Mouse (Mus musculus): Measurements from ENCODE around the gene Lrrc75a. TPM values are rescaled to one million over a fixed set of nuclear protein-coding genes. Genes with fewer than 3 reads are reported as not detected.
"Not testable (repeated sequence)": the region's sequence is repeated elsewhere in the genome, so short reads cannot be mapped to it uniquely, and the experiment has no call there.

The Lrrc75a gene
- total RNA-seq (2021) = 10 to 100 TPM; 15.7 to 16.5 TPM

GRCm38 (mm10) chr11:62647661-62648590 lies at the start of gene Lrrc75a:
Lrrc75a (minus strand) TSS chr11:62648523.
- DNase-seq = peak; percentile 60

GRCm38 (mm10) chr11:62695126-62695525 lies 46.8 kb upstream of the Lrrc75a start:
- DNase-seq = no peak

- peak; percentile 59 for DNase-seq
Measured at GRCm38 (mm10) chr11:62693299-62694184, 45.2 kb upstream of the Lrrc75a start.

- DNase-seq = no peak
Measured at GRCm38 (mm10) chr11:62691592-62691991, 43.3 kb upstream of the Lrrc75a start.

GRCm38 (mm10) chr11:62679954-62680353 lies 31.6 kb upstream of the Lrrc75a start:
- no peak for DNase-seq

- DNase-seq = no peak
Measured at GRCm38 (mm10) chr11:62678778-62679354, 30.5 kb upstream of the Lrrc75a start.

DNA sequence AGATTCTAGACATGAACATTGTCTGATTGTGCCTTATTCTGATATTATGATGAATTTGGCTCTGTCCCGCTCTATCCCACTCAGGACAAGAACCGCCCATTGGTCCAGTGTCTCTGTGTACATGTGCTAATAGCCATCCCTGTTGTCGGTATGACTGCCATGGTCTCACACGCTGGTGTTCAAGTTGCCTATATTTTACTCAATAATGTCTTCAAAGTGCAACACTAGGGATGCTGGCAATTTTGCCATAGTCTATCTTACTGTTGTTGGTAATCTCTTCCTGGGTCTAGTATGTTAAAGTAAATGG lies 27.9 kb upstream of the Lrrc75a start:
- no peak for DNase-seq

DNA sequence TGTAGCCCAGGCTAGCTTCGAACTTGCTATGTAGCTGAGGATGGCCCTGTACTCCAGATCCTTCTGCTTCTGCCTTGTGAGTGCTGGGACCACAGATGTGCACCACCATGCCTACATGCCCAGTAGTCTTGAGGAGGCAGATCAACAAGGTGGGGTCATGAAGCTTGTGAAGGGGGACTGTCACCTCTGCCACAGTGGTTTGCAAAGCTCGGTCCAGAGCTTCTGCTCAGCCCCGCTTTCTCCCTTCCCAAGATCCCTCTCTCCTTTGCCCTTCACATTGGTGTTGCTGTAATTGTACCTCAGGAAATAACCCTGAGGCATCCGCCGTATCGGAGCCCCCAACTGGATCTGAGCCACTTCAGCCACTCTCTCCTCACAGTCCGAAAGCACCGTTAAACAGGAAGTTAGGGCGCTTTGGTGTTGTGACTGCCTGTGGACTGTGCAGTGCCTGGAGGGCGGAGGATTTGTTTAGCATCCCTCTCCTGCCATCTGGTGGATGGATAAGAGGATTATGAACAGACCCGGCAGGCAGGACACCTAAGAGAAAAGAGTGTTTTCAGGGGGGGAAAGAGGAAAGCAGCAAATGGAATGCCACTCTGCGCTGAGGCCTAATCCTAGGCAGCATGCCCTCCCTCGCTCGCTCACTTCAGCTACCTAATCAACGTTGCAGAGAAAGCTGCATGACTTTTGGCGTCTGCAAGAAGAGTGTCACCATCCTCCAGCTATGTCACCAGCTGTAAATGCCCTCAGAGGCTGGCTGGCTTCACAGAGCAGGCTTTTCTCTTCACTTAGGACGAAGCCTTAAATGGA lies 27.4 kb upstream of the Lrrc75a start:
- peak; percentile 75 for DNase-seq

GRCm38 (mm10) chr11:62670006-62670405 lies 21.7 kb upstream of the Lrrc75a start:
- DNase-seq = no peak

- peak; percentile 10 for DNase-seq
Measured at GRCm38 (mm10) chr11:62669471-62669870, 21.1 kb upstream of the Lrrc75a start.

DNA sequence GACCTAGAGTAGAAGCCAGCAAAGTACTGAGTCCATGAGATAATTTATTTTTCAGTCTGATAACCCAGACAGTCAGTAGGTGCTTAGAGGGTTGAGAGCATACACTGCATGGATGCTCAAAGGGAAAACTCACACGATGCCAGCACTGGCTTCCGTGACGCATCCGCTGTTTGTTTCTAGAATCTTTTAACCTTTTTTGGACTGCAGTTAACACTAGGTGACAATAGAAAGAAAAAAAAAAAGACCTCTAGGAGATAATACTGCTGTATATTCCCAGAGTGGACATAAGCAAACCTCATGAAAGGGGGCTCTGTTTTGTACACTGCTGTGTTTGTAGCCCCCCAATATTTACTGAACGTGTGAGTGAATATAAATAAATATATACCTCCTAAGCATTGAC lies 20.7 kb upstream of the Lrrc75a start:
- DNase-seq = no peak

GRCm38 (mm10) chr11:62664250-62664649 lies 15.9 kb upstream of the Lrrc75a start:
- no peak for DNase-seq

GRCm38 (mm10) chr11:62660885-62661284 lies 12.6 kb upstream of the Lrrc75a start:
- no peak for DNase-seq

DNA sequence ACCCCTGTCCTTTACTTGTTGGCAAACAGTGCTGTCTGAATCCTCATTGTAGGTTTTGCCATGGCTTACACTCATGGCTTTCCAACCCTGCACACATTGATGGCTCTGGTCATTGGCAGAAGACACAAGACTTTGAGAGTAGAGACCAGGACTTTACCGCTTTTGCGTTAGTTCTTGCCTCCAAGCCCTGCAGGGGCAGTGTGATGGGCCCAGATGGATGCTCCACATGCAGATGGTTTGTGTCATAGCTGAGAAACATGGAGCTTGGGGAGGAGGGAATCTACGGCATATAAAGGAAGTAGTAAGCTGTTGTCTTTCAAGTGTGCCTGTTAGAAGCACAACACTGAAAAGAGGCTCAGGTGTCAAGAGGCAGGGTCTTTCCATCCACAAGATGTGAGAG lies 3.8 kb upstream of the Lrrc75a start:
- no peak for DNase-seq

DNA sequence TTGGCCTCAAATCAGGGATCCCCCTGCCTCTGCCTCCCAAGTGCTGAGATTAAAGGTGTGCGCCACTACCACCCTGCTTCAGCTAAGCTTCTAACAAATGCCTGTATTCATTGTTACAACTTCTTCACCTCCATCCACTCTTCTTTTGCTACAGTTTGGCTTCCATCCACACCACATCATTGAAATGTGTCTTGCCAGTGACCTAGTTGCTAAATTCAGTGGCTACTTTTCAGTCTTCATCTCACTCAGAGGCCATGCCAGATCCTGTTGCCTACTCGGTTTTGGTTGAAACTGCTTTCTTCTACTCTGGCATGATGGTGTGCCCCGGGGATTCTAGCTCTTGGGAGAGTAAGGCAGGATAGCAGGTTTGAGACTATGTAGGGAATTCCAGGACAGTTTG lies 3.2 kb upstream of the Lrrc75a start:
- DNase-seq = no peak

DNA sequence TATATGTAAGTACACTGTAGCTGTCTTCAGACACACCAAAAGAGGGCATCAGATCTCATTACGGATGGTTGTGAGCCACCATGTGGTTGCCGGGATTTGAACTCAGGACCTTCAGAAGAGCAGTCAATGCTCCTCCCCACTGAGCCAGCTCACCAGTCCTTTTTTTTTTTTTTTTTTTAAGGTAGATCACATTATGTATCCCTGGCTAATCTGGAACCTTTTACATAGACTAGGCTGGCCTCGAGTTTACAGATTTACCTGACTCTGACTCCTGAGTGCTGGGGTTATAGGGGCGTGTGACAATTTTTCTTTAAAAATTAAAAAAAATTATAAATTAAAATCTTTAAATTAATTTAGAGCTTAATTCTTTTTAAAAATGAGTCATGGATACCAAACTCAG lies 1.5 kb upstream of the Lrrc75a start:
- DNase-seq = not testable (repeated sequence)

DNA sequence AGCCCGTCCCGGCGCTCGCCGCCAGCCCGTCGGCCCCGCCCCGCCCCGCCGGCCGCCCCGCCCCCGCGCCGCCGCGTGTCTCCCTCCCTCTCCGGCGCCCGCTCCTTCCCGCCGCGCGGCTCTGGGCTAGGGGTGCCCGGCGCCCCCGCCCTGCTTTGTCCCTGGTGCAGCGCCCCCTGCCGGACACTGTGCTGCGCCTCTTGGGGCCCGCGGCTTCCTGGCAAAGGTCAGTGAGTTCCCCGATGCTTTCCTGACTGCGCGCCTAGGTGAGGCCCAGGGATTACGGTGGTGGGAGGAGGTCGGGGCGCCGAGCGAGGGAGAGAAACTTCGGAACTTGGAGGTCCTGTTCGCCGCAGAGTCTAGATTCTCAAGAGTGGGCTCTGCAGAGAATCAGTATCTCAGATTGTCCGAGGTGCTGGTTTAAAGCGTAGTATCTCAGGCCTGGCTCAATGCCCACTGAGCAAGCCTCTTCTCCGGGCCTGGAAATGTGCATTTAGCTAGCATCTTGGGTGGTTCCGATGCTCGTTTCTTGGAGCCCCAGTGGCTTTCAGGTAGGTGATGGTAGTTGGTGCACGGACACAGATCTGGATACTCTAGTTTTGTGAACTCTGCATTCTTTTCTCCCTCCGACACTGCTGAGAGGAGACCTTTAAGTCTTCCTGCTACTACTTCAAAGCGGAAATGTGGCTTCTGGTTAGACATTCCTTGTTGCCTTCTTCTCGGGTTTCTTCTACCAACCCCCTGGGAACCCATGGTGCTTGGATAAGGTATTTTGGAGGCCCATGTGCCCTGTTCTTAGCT lies 468 bp upstream of the Lrrc75a start, which contains the start of gene Mmgt2:
Mmgt2 (plus strand) TSS at position 74 of the 801 bp plus-strand sequence.
- peak; percentile 99 for DNase-seq

DNA sequence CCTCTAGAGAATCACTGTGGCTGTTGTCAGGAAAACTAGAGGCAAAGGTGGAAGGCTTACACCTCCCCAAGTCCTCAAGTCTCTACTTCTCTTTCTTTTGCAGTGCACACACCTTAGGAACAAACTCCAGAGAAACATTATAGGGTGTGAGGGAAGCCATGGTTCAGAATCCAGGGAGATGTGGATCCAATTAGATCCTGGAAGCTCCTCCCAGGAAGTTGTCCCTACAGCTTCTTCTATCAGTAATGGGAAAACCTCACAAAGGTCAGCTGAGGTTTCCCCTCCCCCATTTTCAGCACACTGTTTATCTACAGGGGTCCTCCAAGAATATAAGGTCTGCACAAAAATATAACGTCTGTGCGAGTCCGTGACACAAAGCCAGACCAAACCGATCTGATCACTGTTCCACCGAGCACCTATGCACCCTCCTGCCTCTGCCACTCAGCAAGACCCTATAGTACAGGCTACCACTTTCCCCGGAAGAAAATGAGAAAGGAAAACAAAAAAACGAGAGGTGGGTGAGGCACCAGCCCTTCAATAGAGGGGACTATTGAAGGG lies 1.3 kb downstream of the Lrrc75a start:
- no peak for DNase-seq

DNA sequence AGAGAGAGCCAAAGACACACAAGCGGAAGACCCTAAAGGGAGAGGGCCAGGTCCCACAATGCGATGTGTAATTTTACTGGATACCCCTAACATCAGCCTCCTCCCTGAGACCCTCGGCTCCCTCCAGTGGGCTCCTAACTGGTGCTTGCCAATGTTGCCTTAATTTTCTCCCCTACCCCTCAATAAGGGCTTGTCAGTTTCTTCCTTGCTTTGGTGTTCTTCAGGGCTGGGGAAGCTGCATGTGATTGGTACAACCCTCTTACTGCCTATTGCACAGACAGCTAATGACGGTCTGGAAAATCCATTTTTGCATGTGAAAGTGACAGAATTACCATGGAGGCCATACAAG lies 1.9 kb downstream of the Lrrc75a start:
- no peak for DNase-seq

GRCm38 (mm10) chr11:62645732-62646494 lies 2.4 kb downstream of the Lrrc75a start:
- DNase-seq = peak; percentile 76

All from heart, postnatal 4 days (tissue).